Mouse (Mus musculus) kidney, embryonic 14.5 days (tissue): ENCODE results near the gene Rpl36a. TPM values are rescaled to one million over a fixed set of nuclear protein-coding genes. Genes with fewer than 3 reads are reported as not detected.

Experiments used
- ATAC-seq: fragments of 200-750 bp; cut with Nextera tagmentation; 2 replicates; pipeline ENCODE4 v1.8.0; 2017; ENCODE audit warnings: moderate number of reproducible peaks, mild to moderate bottlenecking, moderate TSS enrichment, moderate library complexity; ENCODE audit not compliant: low FRiP score, low TSS enrichment
- H3K27ac ChIP-seq: fragments of 300-500 bp; sonication (generic); 2 replicates; pipeline ENCODE4 v1.5.1; 2014; ENCODE audit warnings: low read depth, mild to moderate bottlenecking, low read length, moderate library complexity, mixed read lengths
- H3K27me3 ChIP-seq: fragments of 300-500 bp; sonication (generic); 2 replicates; pipeline ENCODE4 v1.6.1; 2014; ENCODE audit warnings: mild to moderate bottlenecking, low read length; ENCODE audit not compliant: control insufficient read depth, insufficient read depth
- H3K36me3 ChIP-seq: fragments of 300-500 bp; sonication (generic); 2 replicates; pipeline ENCODE4 v1.6.1; 2014; ENCODE audit warnings: low read length, mixed read lengths; ENCODE audit not compliant: control insufficient read depth, insufficient read depth
- H3K4me1 ChIP-seq: fragments of 300-500 bp; sonication (generic); 2 replicates; pipeline ENCODE4 v1.6.1; 2014; ENCODE audit warnings: low read length, mixed read lengths; ENCODE audit not compliant: control insufficient read depth, insufficient read depth
- H3K4me2 ChIP-seq: fragments of 300-500 bp; sonication (generic); replicated peaks from 2 replicates; pipeline ENCODE4 v1.6.1; 2014; ENCODE audit warnings: low read depth, mild to moderate bottlenecking, low read length
- H3K4me3 ChIP-seq: fragments of 300-500 bp; sonication (generic); 2 replicates; pipeline ENCODE4 v1.5.1; 2014; ENCODE audit warnings: mild to moderate bottlenecking, low read length
- H3K9ac ChIP-seq: fragments of 300-500 bp; sonication (generic); 2 replicates; pipeline ENCODE4 v1.6.1; 2014; ENCODE audit warnings: low read depth, mild to moderate bottlenecking, low read length, moderate library complexity
- H3K9me3 ChIP-seq: fragments of 300-500 bp; sonication (generic); 2 replicates; pipeline ENCODE4 v1.6.1; 2016; ENCODE audit warnings: low read length; ENCODE audit not compliant: control insufficient read depth
- WGBS: fragments of 180-500 bp; shearing (Covaris S2); extraction: QIAGEN DNeasy Blood & Tissue Kit; methylation state at CpG from one replicate; pipeline ENCODE4 v1.1.7; 2014; 5-methylcytosine and 5-hydroxymethylcytosine counted together
- polyA plus RNA-seq: library from polyadenylated mRNA; unstranded; fragments of >200 nt; fragmentation: Nextera tagmentation; extraction: Ambion mirVana; gene quantifications from 2 replicates; pipeline ENCODE4 v1.2.1, GENCODE M21; 2014

The Rpl36a gene
- polyA plus RNA-seq, 1 experiment from 2014 or later, result 515 TPM

- no peaks in the 10 kb centered on the region for H3K36me3 ChIP-seq
- H3K4me3 ChIP-seq, result peak overlapping the region; percentile 23
- ATAC-seq, result peak; percentile 93
- H3K4me2 ChIP-seq, result peak overlapping the region; percentile 42
- peak overlapping the region; percentile 34; the same call in 1 of the 2 replicates for H3K9ac ChIP-seq
- H3K9me3 ChIP-seq, result no peaks in the 10 kb centered on the region
- H3K27me3 ChIP-seq, result no peaks in the 10 kb centered on the region
- peak overlapping the region; percentile 85 for H3K27ac ChIP-seq
- no peaks in the 10 kb centered on the region for H3K4me1 ChIP-seq
- WGBS, result 16% methylated on average over 15 of the region's 15 CpGs
Measured at GRCm38 (mm10) chrX:134612285-134612959, 27.0 kb downstream of the Rpl36a start.

GRCm38 (mm10) chrX:134614306-134614705, 28.9 kb downstream of the Rpl36a start:
- H3K4me2 ChIP-seq, result no peak overlapping the region
- no peak overlapping the region for H3K9ac ChIP-seq
- no peaks in the 10 kb centered on the region for H3K4me1 ChIP-seq
- H3K36me3 ChIP-seq, result no peaks in the 10 kb centered on the region
- no peak overlapping the region for H3K4me3 ChIP-seq
- H3K27ac ChIP-seq, result no peak overlapping the region
- ATAC-seq, result no peak
- 63% methylated on average over 2 of the region's 2 CpGs for WGBS
- H3K27me3 ChIP-seq, result no peaks in the 10 kb centered on the region
- H3K9me3 ChIP-seq, result no peaks in the 10 kb centered on the region

GRCm38 (mm10) chrX:134619695-134620094, 34.2 kb downstream of the Rpl36a start:
- Histone ChIP-seq H3K4me2 (no peak overlapping the region), H3K9ac (no peak overlapping the region), H3K4me3 (no peak overlapping the region), H3K9me3 (no peaks in the 10 kb centered on the region), H3K27me3 (no peaks in the 10 kb centered on the region), H3K27ac (no peak overlapping the region), H3K36me3 (no peaks in the 10 kb centered on the region), H3K4me1 (no peaks in the 10 kb centered on the region)
- 52% methylated on average over 9 of the region's 9 CpGs for WGBS
- no peak for ATAC-seq

- Histone ChIP-seq H3K9me3 (no peaks in the 10 kb centered on the region), H3K4me2 (no peak overlapping the region), H3K27me3 (no peaks in the 10 kb centered on the region), H3K4me3 (no peak overlapping the region), H3K36me3 (no peaks in the 10 kb centered on the region), H3K9ac (no peak overlapping the region), H3K27ac (no peak overlapping the region), H3K4me1 (no peaks in the 10 kb centered on the region)
- ATAC-seq, result no peak
- 65% methylated on average over 8 of the region's 8 CpGs for WGBS
Measured at GRCm38 (mm10) chrX:134620254-134620865, 34.9 kb downstream of the Rpl36a start.

DNA sequence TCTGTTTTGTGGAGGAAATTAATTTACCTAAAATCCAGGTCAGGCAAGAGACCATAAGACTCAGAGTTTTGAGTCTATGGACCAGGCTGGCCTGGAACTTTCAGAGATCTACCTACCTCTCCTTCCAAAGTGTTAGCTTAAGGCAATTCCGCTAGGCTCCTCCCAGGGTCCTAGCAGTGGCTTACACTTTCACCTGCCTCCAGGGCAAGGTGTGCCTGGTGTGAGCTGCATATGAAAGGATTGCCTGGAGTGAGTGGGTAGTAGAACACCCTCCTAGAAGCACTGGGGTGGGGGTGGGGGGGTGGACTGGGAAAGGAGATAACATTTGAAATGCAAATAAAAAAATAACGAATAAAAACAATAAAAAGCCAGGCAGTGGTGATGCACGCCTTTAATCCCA, 36.2 kb downstream of the Rpl36a start:
- ATAC-seq, result no peak
- H3K4me2 ChIP-seq, result no peak overlapping the region
- H3K9ac ChIP-seq, result no peak overlapping the region
- H3K4me3 ChIP-seq, result no peak overlapping the region
- no peaks in the 10 kb centered on the region for H3K36me3 ChIP-seq
- no peaks in the 10 kb centered on the region for H3K27me3 ChIP-seq
- no peak overlapping the region for H3K27ac ChIP-seq
- no peaks in the 10 kb centered on the region for H3K4me1 ChIP-seq
- WGBS, result 76% methylated on average over 3 of the region's 3 CpGs
- no peaks in the 10 kb centered on the region for H3K9me3 ChIP-seq

- H3K4me2 ChIP-seq, result no peak overlapping the region
- H3K27me3 ChIP-seq, result no peaks in the 10 kb centered on the region
Measured at GRCm38 (mm10) chrX:134623350-134623749, 37.9 kb downstream of the Rpl36a start.

GRCm38 (mm10) chrX:134628200-134628599, 42.7 kb downstream of the Rpl36a start:
- Histone ChIP-seq H3K4me3 (no peak overlapping the region), H3K9ac (no peak overlapping the region), H3K9me3 (no peaks in the 10 kb centered on the region), H3K27me3 (no peaks in the 10 kb centered on the region), H3K4me1 (no peaks in the 10 kb centered on the region), H3K4me2 (no peak overlapping the region), H3K36me3 (no peaks in the 10 kb centered on the region), H3K27ac (no peak overlapping the region)
- ATAC-seq, result no peak
- 72% methylated on average over 2 of the region's 2 CpGs for WGBS

More at GRCm38 (mm10) chrX:134623350-134623749, 37.9 kb downstream of the Rpl36a start:
- Histone ChIP-seq H3K9ac (no peak overlapping the region), H3K36me3 (no peaks in the 10 kb centered on the region), H3K9me3 (no peaks in the 10 kb centered on the region), H3K4me3 (no peak overlapping the region), H3K27ac (no peak overlapping the region), H3K4me1 (no peaks in the 10 kb centered on the region)
- ATAC-seq, result no peak
- 70% methylated on average over 4 of the region's 4 CpGs for WGBS

DNA sequence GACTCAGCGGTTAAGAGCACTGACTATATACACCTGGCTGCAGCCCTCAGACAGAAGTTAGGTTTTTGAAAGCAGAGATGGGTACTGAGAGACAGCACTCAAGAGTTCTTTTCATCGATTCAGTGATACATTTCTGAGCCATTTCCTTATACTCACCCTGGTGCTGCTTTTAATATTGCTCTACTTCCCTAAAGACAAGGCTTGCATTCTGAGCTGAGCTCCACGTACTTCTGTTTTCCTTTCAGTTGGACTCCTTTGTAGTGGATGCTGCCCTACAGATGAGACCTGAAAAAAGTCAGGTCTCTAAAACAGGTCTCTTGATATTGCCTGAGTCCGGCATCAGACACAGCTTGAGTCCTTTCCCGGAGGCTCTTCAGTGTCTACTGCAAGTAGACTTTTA, 47.3 kb downstream of the Rpl36a start:
- Histone ChIP-seq H3K27me3 (no peaks in the 10 kb centered on the region), H3K27ac (no peak overlapping the region), H3K4me2 (no peak overlapping the region), H3K4me1 (no peaks in the 10 kb centered on the region), H3K36me3 (no peaks in the 10 kb centered on the region), H3K9ac (no peak overlapping the region), H3K4me3 (no peak overlapping the region), H3K9me3 (no peaks in the 10 kb centered on the region)
- 90% methylated on average over 5 of the region's 5 CpGs for whole genome bisulfite sequencing
- ATAC-seq, result no peak

DNA sequence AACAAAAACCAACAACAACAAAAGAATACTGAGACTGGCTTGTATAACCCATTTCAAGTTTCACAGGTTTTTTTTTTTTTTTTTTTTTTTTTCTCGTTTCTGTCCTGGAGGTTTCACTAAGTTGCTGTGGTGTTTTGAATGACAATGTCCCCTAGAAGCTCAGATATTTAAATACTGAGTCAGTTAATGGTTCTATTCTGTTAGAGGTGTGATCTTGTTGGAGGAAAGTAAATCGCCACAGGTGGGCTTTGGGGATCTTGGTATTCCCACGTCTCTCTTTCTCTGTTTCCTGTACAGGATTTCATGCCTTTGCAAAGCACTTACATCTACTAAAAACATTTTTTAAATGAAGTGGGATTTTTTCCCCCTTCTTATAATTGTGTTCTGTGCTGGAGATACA, 49.7 kb downstream of the Rpl36a start:
- H3K4me3 ChIP-seq, result no peak overlapping the region
- no peaks in the 10 kb centered on the region for H3K9me3 ChIP-seq
- H3K9ac ChIP-seq, result no peak overlapping the region
- no peak for ATAC-seq
- no peaks in the 10 kb centered on the region for H3K36me3 ChIP-seq
- no peak overlapping the region for H3K4me2 ChIP-seq
- no peak overlapping the region for H3K27ac ChIP-seq
- H3K4me1 ChIP-seq, result no peaks in the 10 kb centered on the region
- 50% methylated on average over 3 of the region's 3 CpGs for WGBS
- H3K27me3 ChIP-seq, result no peaks in the 10 kb centered on the region
